Mouse (Mus musculus) cerebellum, adult 2 months (tissue): ENCODE measurements around the gene Rab3il1.

Experiments
- CTCF ChIP-seq: fragments of 200-500 bp; IDR thresholded peaks from 2 replicates; pipeline ENCODE4 v1.5.1; 2011; ENCODE audit warnings: low read depth, mild to moderate bottlenecking, control low read depth, low read length, moderate library complexity, borderline replicate concordance; ENCODE audit not compliant: insufficient read depth
- POLR2A ChIP-seq: fragments of 200-500 bp; IDR thresholded peaks from 2 replicates; pipeline ENCODE4 v1.6.1; 2011; ENCODE audit warnings: low read length, control low read depth, borderline replicate concordance; ENCODE audit not compliant: insufficient read depth

DNA sequence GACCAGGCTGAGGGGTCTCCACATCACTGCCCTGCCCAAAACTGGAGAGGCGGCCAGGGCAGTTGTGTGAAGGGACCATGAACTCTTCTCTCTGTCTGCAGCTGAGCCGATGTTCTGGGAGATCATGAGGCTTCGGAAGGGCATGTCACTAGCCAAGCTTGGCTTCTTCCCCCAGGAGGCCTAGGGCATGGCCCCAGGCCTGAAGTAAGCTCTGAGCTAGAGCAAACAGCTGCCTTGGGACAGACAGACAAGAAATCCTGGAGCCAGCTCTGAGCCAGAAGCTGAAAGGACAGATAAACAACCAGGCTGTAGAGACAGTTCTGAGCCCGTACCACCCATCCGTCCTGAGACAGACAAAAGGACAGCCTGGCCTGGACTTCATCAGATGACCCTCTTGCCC, 32.9 kb downstream of the Rab3il1 start:
- TF ChIP-seq CTCF: no peak
- no peak for TF ChIP-seq POLR2A
